Mouse (Mus musculus): ENCODE measurements around the gene Jazf1. TPM values are rescaled to one million over a fixed set of nuclear protein-coding genes. Genes with fewer than 3 reads are reported as not detected.

The Jazf1 gene
- polyA plus RNA-seq, 1 experiment from 2014 or later = 20.7 TPM

DNA sequence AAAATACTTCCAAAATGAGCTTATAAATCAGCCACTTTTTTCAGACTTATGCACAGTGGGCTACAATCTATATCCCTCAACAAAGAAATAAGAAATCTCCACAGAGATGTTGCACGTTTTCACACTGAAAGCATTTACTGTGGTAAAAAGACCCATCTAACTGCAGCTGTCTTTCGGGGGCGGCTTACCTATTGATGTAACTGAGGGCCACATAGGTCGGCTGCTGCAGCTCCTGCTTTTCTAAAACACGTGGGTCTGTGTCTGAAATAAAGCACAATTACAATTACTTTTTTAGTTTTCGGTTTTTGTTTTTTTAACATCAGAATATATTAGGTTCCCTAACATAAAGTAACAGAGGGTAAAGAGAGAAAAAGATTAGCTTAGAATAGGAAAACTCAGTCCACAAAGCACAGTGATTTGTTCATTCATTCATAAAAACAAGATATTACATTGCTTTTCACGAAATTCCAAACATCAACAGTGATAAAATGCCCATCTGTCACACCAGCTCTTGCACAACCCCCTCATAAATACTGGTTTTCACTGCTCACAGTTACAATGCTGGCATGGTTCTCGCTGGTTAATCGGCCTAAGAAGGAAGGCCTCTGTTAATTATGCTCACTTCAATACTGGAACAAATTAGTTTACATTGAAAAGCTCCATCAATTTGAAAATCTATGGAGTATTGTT lies 174.5 kb downstream of the Jazf1 start:
- ATAC-seq (ENCODE audit: low FRiP score, low read depth) = no peak
- WGBS = 43% methylated on average over 9 of the region's 9 CpGs
- H3K9ac ChIP-seq = no peak overlapping the region
- peaks cover 30% of the 10 kb centered on the region for H3K4me1 ChIP-seq
- H3K27me3 ChIP-seq = no peaks in the 10 kb centered on the region
- no peaks in the 10 kb centered on the region for H3K9me3 ChIP-seq
- no peaks in the 10 kb centered on the region for H3K36me3 ChIP-seq
- no peak overlapping the region for H3K4me3 ChIP-seq
- H3K4me2 ChIP-seq (replicated peaks) = no peak overlapping the region; the same call in 1 of the 2 replicates
- H3K27ac ChIP-seq = no peak overlapping the region

DNA sequence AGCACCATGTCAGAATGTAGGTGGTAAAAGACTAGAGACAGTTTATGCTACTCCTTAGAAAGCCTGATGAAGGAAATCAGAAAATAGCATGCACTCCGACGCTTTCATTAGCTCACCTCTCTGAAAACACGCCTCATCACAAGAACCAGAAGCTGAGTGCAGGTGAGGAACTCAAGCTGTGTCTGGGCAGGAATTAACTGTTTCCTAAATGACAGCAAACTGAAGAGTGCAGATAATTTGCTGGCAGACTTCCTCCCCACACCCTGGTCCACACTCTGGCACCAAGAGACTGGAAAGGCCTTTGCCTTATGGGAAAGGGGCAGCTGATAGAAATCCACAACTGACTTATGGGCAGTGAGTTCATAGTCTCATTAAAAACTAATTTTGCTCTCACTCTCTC lies 175.5 kb downstream of the Jazf1 start:
- no peak overlapping the region for H3K4me3 ChIP-seq
- WGBS = 69% methylated on average over 3 of the region's 3 CpGs
- H3K27ac ChIP-seq = no peak overlapping the region
- no peaks in the 10 kb centered on the region for H3K27me3 ChIP-seq
- H3K4me2 ChIP-seq (replicated peaks) = no peak overlapping the region
- H3K9ac ChIP-seq = no peak overlapping the region
- no peak for ATAC-seq (ENCODE audit: low FRiP score, low read depth)
- no peaks in the 10 kb centered on the region for H3K9me3 ChIP-seq
- H3K4me1 ChIP-seq = peaks cover 35% of the 10 kb centered on the region
- no peaks in the 10 kb centered on the region for H3K36me3 ChIP-seq

DNA sequence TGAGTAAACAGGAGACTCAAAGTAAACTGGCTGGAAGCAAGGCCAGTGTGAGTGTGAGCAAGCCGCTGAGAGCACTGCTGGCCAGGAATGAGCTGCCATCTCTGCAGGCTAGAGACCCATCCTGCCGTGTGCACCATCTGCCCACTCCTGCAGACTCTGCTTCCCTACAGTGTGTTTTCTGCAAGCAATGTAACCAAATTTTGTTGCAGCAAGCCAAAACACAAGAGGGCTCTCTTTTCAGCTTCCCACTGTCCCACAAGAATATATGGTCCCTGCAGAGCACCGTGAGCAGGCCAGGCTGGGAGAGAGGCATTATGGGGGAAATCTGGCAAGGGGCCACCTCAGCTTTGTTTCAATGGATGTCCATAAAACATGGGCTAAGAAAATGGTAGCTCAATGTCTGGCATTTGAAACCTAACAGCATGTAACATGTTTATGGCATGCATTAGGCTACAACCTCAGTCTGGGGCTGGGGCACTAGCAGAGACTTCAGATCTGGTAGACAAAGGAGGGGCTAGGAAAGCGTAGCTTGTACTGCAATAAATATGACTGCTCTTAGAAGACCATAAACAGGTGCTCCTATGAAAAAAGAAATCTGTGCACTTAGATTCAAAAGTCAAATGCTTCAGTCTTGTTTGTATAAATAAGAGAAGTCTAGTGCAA lies 180.8 kb downstream of the Jazf1 start:
- H3K4me3 ChIP-seq = no peak overlapping the region
- H3K4me1 ChIP-seq = peaks cover 20% of the 10 kb centered on the region
- no peak overlapping the region for H3K9ac ChIP-seq
- ATAC-seq (ENCODE audit: low FRiP score, low read depth) = peak; percentile 48; the same call in 1 of the 2 replicates
- WGBS = 31% methylated on average over 4 of the region's 4 CpGs
- H3K9me3 ChIP-seq = no peaks in the 10 kb centered on the region
- no peak overlapping the region for H3K4me2 ChIP-seq (replicated peaks)
- no peaks in the 10 kb centered on the region for H3K36me3 ChIP-seq
- peak overlapping the region; percentile 8; the same call in 1 of the 2 replicates for H3K27ac ChIP-seq
- no peaks in the 10 kb centered on the region for H3K27me3 ChIP-seq

DNA sequence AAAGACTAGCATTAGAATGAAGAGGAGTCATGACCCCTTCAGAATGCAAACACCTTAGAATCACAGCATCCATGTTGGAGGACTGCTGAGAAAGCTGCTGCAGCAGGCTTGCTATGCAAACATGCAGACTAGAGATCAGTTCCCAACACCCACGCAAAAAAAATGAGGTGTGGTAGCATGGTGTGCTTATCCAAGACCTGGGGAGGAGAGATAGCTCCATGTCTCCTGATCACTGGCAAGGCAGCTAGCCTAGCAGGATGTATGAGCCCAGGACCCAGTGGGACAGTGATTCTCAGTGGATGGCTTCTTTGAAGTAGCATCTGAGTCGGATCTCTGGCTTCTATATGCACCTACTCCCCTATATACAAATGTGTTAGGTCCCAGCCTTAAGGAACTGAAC lies 184.7 kb downstream of the Jazf1 start:
- Histone ChIP-seq H3K36me3 (peaks cover 7% of the 10 kb centered on the region; the same call in 1 of the 2 replicates), H3K9me3 (peaks cover 7% of the 10 kb centered on the region), H3K9ac (no peak overlapping the region), H3K4me2 (replicated peaks) (no peak overlapping the region), H3K4me3 (no peak overlapping the region), H3K27me3 (no peaks in the 10 kb centered on the region), H3K27ac (no peak overlapping the region), H3K4me1 (peaks cover 16% of the 10 kb centered on the region)
- WGBS = 71% methylated on average over 2 of the region's 2 CpGs
- no peak for ATAC-seq (ENCODE audit: low FRiP score, low read depth)

DNA sequence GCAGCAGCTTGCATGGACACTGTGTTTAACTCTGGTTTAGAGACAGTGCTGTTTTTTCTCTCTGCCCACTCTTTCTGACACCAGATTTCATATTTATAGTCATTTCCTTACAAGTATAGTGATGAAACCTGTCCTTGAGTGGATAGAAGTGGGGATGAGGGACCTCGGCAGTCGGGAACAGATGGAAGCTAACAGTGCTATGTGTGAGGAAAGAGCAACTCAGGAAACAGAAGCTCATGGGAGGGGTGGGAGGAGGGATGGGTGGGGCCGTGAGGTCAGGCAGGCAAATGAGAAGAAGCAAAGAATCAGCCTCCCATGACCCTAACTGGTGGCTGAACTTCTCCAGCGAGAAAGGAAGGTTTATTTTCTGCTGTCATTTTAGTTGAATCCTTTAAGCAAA lies 191.3 kb downstream of the Jazf1 start:
- H3K27me3 ChIP-seq = no peaks in the 10 kb centered on the region
- 23% methylated on average over 4 of the region's 4 CpGs for WGBS
- H3K9ac ChIP-seq = no peak overlapping the region
- no peak for ATAC-seq (ENCODE audit: low FRiP score, low read depth)
- peaks cover 7% of the 10 kb centered on the region for H3K9me3 ChIP-seq
- no peak overlapping the region for H3K4me3 ChIP-seq
- H3K27ac ChIP-seq = no peak overlapping the region
- no peak overlapping the region for H3K4me2 ChIP-seq (replicated peaks)
- H3K4me1 ChIP-seq = peaks cover 5% of the 10 kb centered on the region; the same call in 1 of the 2 replicates
- peaks cover 7% of the 10 kb centered on the region; the same call in 1 of the 2 replicates for H3K36me3 ChIP-seq

DNA sequence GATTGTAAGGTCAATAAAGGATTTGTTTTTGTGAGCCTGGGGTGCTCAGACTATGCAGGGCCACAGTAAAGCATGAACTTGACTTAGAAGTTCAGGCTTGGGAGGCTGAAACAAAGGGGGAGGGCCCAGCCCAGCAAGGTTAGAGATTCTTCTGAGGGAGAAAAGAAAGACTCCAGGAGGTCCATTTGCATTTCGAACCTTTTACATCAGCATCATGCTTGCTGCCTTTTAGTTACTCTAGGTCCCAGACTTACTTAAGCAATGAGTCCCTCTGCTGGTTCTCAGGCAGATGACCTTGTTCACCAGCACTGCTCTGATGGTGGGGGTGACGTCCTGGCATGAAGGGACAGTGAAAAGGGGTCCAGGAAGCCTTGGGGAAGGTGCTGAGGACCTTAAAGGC lies 197.1 kb downstream of the Jazf1 start:
- H3K36me3 ChIP-seq = no peaks in the 10 kb centered on the region
- no peaks in the 10 kb centered on the region for H3K27me3 ChIP-seq
- H3K4me3 ChIP-seq = no peak overlapping the region
- peaks cover 32% of the 10 kb centered on the region for H3K4me1 ChIP-seq
- H3K4me2 ChIP-seq (replicated peaks) = no peak overlapping the region
- H3K9ac ChIP-seq = no peak overlapping the region
- no peak for ATAC-seq (ENCODE audit: low FRiP score, low read depth)
- H3K27ac ChIP-seq = no peak overlapping the region
- 29% methylated on average over 2 of the region's 2 CpGs for WGBS
- H3K9me3 ChIP-seq = no peaks in the 10 kb centered on the region

DNA sequence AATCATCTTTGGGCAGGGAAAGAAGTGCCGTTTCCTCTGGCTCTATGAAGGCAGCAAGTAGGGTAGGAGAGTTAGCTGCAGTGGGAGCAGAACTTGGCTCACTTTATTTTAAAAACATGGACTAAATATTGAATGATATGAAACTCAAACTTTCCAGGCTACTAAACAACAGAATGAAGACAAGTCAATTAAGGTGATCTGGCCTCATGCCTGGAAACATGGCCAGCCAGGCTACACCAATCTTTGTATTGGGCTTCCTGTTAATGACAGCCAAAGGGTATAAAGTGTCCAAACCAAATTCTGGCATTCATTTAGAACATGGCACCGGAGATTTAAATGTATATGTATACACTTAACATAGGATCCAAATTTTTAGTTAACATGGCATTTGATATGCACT lies 199.2 kb downstream of the Jazf1 start:
- WGBS = 63% methylated on average over 2 of the region's 2 CpGs
- Histone ChIP-seq H3K4me3 (no peak overlapping the region), H3K4me1 (peaks cover 52% of the 10 kb centered on the region), H3K36me3 (no peaks in the 10 kb centered on the region), H3K9me3 (no peaks in the 10 kb centered on the region), H3K27ac (no peak overlapping the region), H3K27me3 (no peaks in the 10 kb centered on the region), H3K4me2 (replicated peaks) (no peak overlapping the region), H3K9ac (no peak overlapping the region)
- no peak for ATAC-seq (ENCODE audit: low FRiP score, low read depth)

DNA sequence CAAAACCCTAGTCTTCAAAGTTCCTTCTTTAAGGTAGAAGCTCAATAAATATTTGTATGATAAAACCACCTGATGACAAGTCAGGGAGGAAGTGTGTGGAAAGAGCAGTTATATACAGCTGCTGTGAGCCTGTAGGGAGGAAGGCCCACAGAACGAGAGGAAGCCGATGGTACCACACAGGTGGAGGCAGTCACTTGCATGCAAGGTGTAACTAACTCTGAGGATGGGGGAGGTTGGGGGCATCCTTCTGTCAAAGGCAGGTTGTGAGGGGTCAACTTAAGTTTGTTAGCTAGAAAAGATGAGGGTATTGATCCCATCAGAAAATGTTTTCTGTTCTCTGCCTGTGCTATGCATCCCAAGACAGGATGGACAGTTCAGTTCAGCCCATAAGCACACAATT lies 200.1 kb downstream of the Jazf1 start:
- no peak overlapping the region for H3K27ac ChIP-seq
- H3K4me1 ChIP-seq = peaks cover 59% of the 10 kb centered on the region
- H3K27me3 ChIP-seq = no peaks in the 10 kb centered on the region
- ATAC-seq (ENCODE audit: low FRiP score, low read depth) = no peak
- no peak overlapping the region for H3K4me2 ChIP-seq (replicated peaks)
- WGBS = 72% methylated on average over 2 of the region's 2 CpGs
- H3K4me3 ChIP-seq = no peak overlapping the region
- no peak overlapping the region for H3K9ac ChIP-seq
- H3K9me3 ChIP-seq = no peaks in the 10 kb centered on the region
- H3K36me3 ChIP-seq = no peaks in the 10 kb centered on the region

DNA sequence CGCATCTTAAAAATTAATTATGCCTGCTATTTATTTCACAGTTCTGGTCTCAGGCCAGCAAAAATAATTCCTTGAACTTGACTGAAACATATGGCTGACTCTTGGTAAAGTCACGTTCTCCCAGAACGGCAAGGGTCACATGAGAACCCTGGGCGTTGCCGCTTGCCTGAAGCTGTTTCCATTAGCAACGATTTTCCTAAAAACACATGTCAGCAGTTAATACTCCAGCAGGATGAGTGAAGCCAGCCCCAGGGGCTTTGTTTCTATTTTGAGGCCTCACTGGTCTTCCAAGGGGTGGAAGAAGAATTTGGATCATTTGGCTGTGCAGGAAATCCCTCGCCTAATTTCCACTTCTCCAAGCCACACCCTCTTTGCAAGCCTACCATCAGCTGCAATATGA lies 206.5 kb downstream of the Jazf1 start:
- no peaks in the 10 kb centered on the region for H3K27me3 ChIP-seq
- 0 out of 2 replicates have a peak overlapping the region, but pooled peaks have one; percentile 25 for H3K4me2 ChIP-seq (replicated peaks)
- H3K9ac ChIP-seq = no peak overlapping the region
- H3K4me3 ChIP-seq = no peak overlapping the region
- no peaks in the 10 kb centered on the region for H3K36me3 ChIP-seq
- H3K27ac ChIP-seq = peak overlapping the region; percentile 85
- peaks cover 93% of the 10 kb centered on the region for H3K4me1 ChIP-seq
- WGBS = 7% methylated on average over 7 of the region's 7 CpGs
- ATAC-seq (ENCODE audit: low FRiP score, low read depth) = peak; percentile 83
- no peaks in the 10 kb centered on the region for H3K9me3 ChIP-seq

DNA sequence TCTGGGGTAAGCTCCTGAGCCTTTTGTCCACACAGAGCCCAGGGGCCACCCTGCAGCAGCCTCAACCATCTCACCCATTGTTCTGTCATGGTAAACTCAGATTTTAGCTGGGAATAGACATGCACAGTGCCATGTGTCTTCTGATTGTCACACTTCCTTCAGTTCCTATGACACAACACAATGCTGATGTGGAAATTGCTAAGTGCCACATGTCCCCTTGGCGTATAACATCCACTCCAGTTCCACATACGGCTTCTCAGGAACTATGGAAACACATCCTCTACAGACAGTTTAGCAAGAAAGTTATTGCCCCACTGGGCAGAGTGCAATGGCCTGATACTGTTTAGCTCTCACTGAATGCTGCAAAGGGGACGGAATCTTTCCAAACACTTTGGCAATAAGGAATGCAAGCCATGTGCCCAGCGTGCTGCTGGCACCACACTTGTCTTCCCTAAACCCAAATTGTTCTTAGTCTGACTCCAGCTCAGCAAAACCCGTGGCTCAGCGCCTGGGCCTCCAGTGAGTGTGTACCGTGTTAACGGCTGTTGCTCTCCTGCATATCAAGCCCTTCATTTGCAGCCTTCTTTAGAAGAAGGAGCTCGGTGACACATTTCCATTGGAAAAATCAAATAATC lies 207.1 kb downstream of the Jazf1 start:
- Histone ChIP-seq H3K27me3 (no peaks in the 10 kb centered on the region), H3K4me1 (peaks cover 95% of the 10 kb centered on the region), H3K9ac (no peak overlapping the region), H3K9me3 (no peaks in the 10 kb centered on the region), H3K4me3 (no peak overlapping the region), H3K27ac (peak overlapping the region; percentile 85), H3K4me2 (replicated peaks) (peak overlapping the region; percentile 3; the same call in 1 of the 2 replicates), H3K36me3 (no peaks in the 10 kb centered on the region)
- ATAC-seq (ENCODE audit: low FRiP score, low read depth) = peak; percentile 20; the same call in 1 of the 2 replicates
- WGBS = 42% methylated on average over 9 of the region's 9 CpGs

DNA sequence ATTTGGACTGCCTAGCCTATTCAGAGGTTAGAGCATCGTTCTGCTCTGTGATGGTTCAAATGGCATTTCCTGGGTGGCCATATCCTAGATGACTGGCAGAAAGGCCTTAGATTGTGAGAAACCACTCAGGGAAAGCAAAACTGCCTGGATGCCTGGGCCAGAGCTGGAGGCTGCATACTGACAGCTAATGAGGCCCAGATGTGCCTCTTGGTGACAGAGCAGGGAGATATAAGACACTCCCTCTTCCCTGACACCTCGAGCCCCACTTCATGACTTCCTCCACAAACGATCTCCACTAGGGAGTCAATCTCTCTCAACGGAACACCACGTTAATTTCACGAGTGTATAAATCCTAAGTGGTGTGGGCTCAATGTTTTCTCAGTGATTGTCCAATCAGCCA lies 207.7 kb downstream of the Jazf1 start:
- WGBS = 7% methylated on average over 6 of the region's 6 CpGs
- Histone ChIP-seq H3K4me2 (replicated peaks) (no peak overlapping the region), H3K4me3 (no peak overlapping the region), H3K4me1 (peaks cover 96% of the 10 kb centered on the region), H3K36me3 (no peaks in the 10 kb centered on the region), H3K27ac (peak overlapping the region; percentile 85), H3K27me3 (no peaks in the 10 kb centered on the region), H3K9ac (no peak overlapping the region; the same call in 1 of the 2 replicates), H3K9me3 (no peaks in the 10 kb centered on the region)
- no peak for ATAC-seq (ENCODE audit: low FRiP score, low read depth)

DNA sequence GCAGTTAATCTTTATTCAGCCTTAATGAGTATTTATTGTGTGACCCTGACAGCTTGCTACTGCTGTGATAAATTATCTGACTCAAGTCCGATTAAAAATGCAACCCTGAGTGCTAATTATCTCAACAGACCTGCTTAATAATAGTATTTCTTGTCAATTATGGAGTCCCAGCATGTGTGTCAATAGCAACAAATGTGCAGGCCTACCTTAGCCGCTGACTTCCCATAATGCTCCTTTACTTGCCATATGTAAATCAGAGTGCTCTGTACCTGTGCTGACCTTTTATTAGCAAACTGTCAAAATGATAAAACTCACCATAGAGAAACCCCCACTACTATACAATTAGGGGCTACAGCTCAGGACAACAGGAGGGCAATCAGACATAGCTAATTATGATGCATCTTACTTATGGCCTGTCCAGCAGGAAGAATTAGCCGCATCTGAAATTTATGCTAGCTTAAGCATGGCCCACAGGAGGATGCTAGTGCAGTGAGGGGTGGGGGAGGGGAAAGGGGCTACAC lies 209.5 kb downstream of the Jazf1 start:
- WGBS = 22% methylated on average over 3 of the region's 3 CpGs
- no peaks in the 10 kb centered on the region for H3K9me3 ChIP-seq
- H3K9ac ChIP-seq = no peak overlapping the region
- H3K27me3 ChIP-seq = no peaks in the 10 kb centered on the region
- no peaks in the 10 kb centered on the region for H3K36me3 ChIP-seq
- no peak overlapping the region for H3K4me2 ChIP-seq (replicated peaks)
- no peak overlapping the region for H3K4me3 ChIP-seq
- ATAC-seq (ENCODE audit: low FRiP score, low read depth) = no peak
- H3K27ac ChIP-seq = no peak overlapping the region
- H3K4me1 ChIP-seq = peaks cover 95% of the 10 kb centered on the region
